Mouse (Mus musculus): ENCODE data around the gene Arpc1b.

Arpc1b gene

GRCm38 (mm10) chr5:145164710-145165109 lies 50.7 kb downstream of the Arpc1b start:
- DNase-seq (ENCODE audit: low read depth, low spot score) = no peak
- Histone ChIP-seq H3K27me3 (ENCODE audit: control insufficient read depth, insufficient read depth, low read length, poor library complexity, severe bottlenecking) (no peaks in the 10 kb centered on the region), H3K36me3 (ENCODE audit: control insufficient read depth, insufficient read depth, low read length, poor library complexity, severe bottlenecking) (no peaks in the 10 kb centered on the region)

DNA sequence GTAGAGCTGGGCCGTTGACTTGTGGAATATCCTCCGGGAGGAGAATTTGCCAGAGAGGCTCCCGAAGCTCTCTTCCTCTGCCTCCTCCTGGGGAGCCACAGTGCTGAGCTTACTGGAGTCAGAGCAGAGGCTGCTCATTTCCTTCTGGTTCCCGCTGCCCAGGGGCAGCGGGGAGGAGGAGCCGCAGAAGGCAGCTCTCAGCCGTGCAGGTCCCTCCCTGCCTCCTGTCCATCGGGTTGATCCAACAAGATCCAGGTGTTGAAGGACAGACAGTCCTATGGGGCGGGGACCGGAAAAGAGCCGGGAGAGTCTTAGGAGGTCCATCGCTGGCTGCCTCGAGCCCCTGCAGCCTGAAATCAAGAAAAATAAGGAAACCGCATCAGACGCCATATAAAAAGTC lies 51.2 kb downstream of the Arpc1b start:
- Histone ChIP-seq H3K36me3 (ENCODE audit: control insufficient read depth, insufficient read depth, low read length, poor library complexity, severe bottlenecking) (peaks cover under 1% of the 10 kb centered on the region; the same call in 1 of the 2 replicates), H3K27me3 (ENCODE audit: control insufficient read depth, insufficient read depth, low read length, poor library complexity, severe bottlenecking) (no peaks in the 10 kb centered on the region)
- DNase-seq (ENCODE audit: low read depth, low spot score) = no peak

GRCm38 (mm10) chr5:145166536-145167305 lies 52.7 kb downstream of the Arpc1b start, which contains the start of the genes Ptcd1 and Cpsf4:
Ptcd1 (minus strand) TSS chr5:145167108.
Cpsf4 (plus strand) TSS chr5:145167213.
- peaks cover 2% of the 10 kb centered on the region; the same call in 1 of the 2 replicates for H3K36me3 ChIP-seq (ENCODE audit: control insufficient read depth, insufficient read depth, low read length, poor library complexity, severe bottlenecking)
- DNase-seq (ENCODE audit: low read depth, low spot score) = peak; percentile 98
- no peaks in the 10 kb centered on the region for H3K27me3 ChIP-seq (ENCODE audit: control insufficient read depth, insufficient read depth, low read length, poor library complexity, severe bottlenecking)

DNA sequence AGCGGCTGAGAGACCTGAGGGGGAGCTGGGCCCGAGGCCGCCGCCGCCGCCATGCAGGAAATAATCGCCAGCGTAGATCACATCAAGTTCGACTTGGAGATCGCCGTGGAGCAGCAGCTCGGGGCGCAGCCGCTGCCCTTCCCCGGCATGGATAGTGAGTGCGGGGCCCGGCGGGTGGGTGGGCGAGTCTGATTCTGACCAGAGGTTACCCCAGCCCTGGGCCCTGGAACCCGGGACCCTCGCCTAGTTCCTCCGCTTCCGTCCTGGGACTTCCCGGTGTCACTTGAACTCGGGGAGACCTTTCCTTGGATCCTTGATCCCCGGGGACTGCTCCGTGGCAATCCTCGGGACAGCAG lies 53.3 kb downstream of the Arpc1b start:
- no peak for DNase-seq (ENCODE audit: low read depth, low spot score)
- peaks cover 2% of the 10 kb centered on the region; the same call in 1 of the 2 replicates for H3K36me3 ChIP-seq (ENCODE audit: control insufficient read depth, insufficient read depth, low read length, poor library complexity, severe bottlenecking)
- no peaks in the 10 kb centered on the region for H3K27me3 ChIP-seq (ENCODE audit: control insufficient read depth, insufficient read depth, low read length, poor library complexity, severe bottlenecking)

DNA sequence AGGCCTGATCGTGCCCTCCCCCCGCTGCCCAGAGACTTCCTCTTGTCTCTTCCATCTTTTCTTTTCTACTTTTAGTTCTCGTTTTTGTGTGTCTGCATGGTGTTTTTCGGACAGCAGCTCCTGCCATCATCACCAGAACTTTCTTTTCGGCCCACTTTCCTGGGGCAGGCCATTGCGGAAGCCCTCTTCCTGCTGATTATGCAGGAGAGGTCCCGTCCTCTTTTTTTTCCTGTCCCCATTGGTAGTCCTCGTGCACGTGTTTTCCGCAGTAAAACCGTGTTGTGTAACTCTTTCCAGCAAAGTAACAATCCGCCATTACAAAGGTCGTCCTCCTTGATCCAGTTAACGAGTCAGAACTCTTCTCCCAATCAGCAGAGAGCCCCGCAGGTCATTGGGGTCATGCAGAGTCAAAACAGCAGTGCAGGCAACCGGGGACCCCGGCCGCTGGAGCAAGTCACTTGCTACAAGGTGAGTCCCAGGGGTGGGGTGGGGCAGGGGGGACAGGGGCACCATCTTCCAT lies 64.5 kb downstream of the Arpc1b start:
- H3K27me3 ChIP-seq (ENCODE audit: control insufficient read depth, insufficient read depth, low read length, poor library complexity, severe bottlenecking) = no peaks in the 10 kb centered on the region

More for the DNA sequence above, 64.5 kb downstream of the Arpc1b start:
- no peak for DNase-seq (ENCODE audit: low read depth, low spot score)
- peaks cover 16% of the 10 kb centered on the region for H3K36me3 ChIP-seq (ENCODE audit: control insufficient read depth, insufficient read depth, low read length, poor library complexity, severe bottlenecking)

All from splenic B cell, adult 2 months (primary cell).